Mouse (Mus musculus) MEL (cell line): ENCODE results near the gene Pank4. TPM values are rescaled to one million over a fixed set of nuclear protein-coding genes. Genes with fewer than 3 reads are reported as not detected.

Experiments
- DNase-seq: peaks from one replicate; pipeline ENCODE4 v3.0.0; 2011; ENCODE audit warnings: low read depth, low spot score
- H3K27ac ChIP-seq: 2 replicates; pipeline ENCODE4 v1.5.1; 2012; ENCODE audit warnings: low read depth, mild to moderate bottlenecking, control low read depth, low read length, moderate library complexity; ENCODE audit not compliant: control insufficient read depth
- H3K27me3 ChIP-seq, 2 experiments: fragments of 150-350 bp in 1 of 2; sonication (generic) in 1 of 2; 2 replicates each; pipeline ENCODE4 v1.6.1; 2012; ENCODE audit warnings: low read length in 2 of 2, mild to moderate bottlenecking in 2 of 2, improper control_type of control experiment in 1 of 2, moderate library complexity in 1 of 2; ENCODE audit not compliant: insufficient read depth in 2 of 2, control insufficient read depth in 1 of 2
- H3K36me3 ChIP-seq, 2 experiments: 2 replicates each; pipeline ENCODE4 v1.6.1; 2012 to 2014; ENCODE audit warnings: low read length in 2 of 2, improper control_type of control experiment in 1 of 2, inconsistent platforms in 1 of 2, mild to moderate bottlenecking in 1 of 2; ENCODE audit not compliant: insufficient read depth in 2 of 2, control insufficient read depth in 1 of 2
- H3K4me1 ChIP-seq, 2 experiments: fragments of 150-350 bp in 1 of 2; sonication (generic) in 1 of 2; 2 replicates each; pipeline ENCODE4 v1.6.1; 2012; ENCODE audit warnings: low read length in 2 of 2, improper control_type of control experiment in 1 of 2, mild to moderate bottlenecking in 1 of 2; ENCODE audit not compliant: insufficient read depth in 2 of 2, control insufficient read depth in 1 of 2
- H3K4me3 ChIP-seq, 2 experiments: fragments of 150-350 bp in 1 of 2; sonication (generic) in 1 of 2; 2 replicates each; pipeline ENCODE4 v1.5.1; 2012; ENCODE audit warnings: low read depth in 2 of 2, low read length in 2 of 2, mild to moderate bottlenecking in 2 of 2, moderate library complexity in 2 of 2, control low read depth in 1 of 2, improper control_type of control experiment in 1 of 2; ENCODE audit not compliant: control insufficient read depth in 1 of 2, insufficient read depth in 1 of 2
- H3K79me2 ChIP-seq: 2 replicates; pipeline ENCODE4 v1.6.1; 2012; ENCODE audit warnings: mild to moderate bottlenecking, low read length, moderate library complexity; ENCODE audit not compliant: control insufficient read depth, poor library complexity, insufficient read depth
- H3K9ac ChIP-seq: 2 replicates; pipeline ENCODE4 v1.6.1; 2012; ENCODE audit warnings: low read depth, mild to moderate bottlenecking, control low read depth, low read length, moderate library complexity; ENCODE audit not compliant: control insufficient read depth, poor library complexity, severe bottlenecking
- H3K9me3 ChIP-seq: fragments of 150-350 bp; sonication (generic); replicated peaks from 2 replicates; pipeline ENCODE4 v1.6.1; 2012; ENCODE audit warnings: mild to moderate bottlenecking, low read length, improper control_type of control experiment, moderate library complexity; ENCODE audit not compliant: insufficient read depth
- BHLHE40 ChIP-seq: IDR thresholded peaks from 2 replicates; pipeline ENCODE4 v1.6.1; 2012; ENCODE audit warnings: low read depth, mild to moderate bottlenecking, inconsistent platforms, low read length, improper control_type of control experiment, borderline replicate concordance
- CHD2 ChIP-seq: IDR thresholded peaks from 2 replicates; pipeline ENCODE4 v1.6.1; 2011; ENCODE audit warnings: low read length, improper control_type of control experiment
- CTCF ChIP-seq, 3 experiments: IDR thresholded peaks in 2 of 3; conservative IDR thresholded peaks in 1 of 3; 2 replicates each; pipeline ENCODE4 v1.5.1; 2011 to 2012; ENCODE audit warnings: low read length in 3 of 3, low read depth in 2 of 3, mild to moderate bottlenecking in 2 of 3, improper control_type of control experiment in 1 of 3, inconsistent platforms in 1 of 3, mixed read lengths in 1 of 3, moderate library complexity in 1 of 3; ENCODE audit not compliant: control insufficient read depth in 1 of 3, insufficient read depth in 1 of 3, poor library complexity in 1 of 3, severe bottlenecking in 1 of 3
- E2F4 ChIP-seq: IDR thresholded peaks from 2 replicates; pipeline ENCODE4 v1.6.1; 2011; ENCODE audit warnings: low read depth, low read length, improper control_type of control experiment, borderline replicate concordance
- ELF1 ChIP-seq: IDR thresholded peaks from 2 replicates; pipeline ENCODE4 v1.6.1; 2014; ENCODE audit warnings: low read depth, mild to moderate bottlenecking, inconsistent platforms, low read length, improper control_type of control experiment, moderate library complexity
- EP300 ChIP-seq, 2 experiments: IDR thresholded peaks; 2 replicates each; pipeline ENCODE4 v1.6.1; 2011; ENCODE audit warnings: improper control_type of control experiment in 2 of 2, low read length in 2 of 2, low read depth in 1 of 2, mild to moderate bottlenecking in 1 of 2
- GABPA ChIP-seq: IDR thresholded peaks from 2 replicates; pipeline ENCODE4 v1.6.1; 2012; ENCODE audit warnings: low read depth, mild to moderate bottlenecking, inconsistent platforms, low read length, improper control_type of control experiment, moderate library complexity
- GATA1 ChIP-seq: IDR thresholded peaks from 2 replicates; pipeline ENCODE4 v1.6.1; 2011; ENCODE audit warnings: low read depth, low read length, improper control_type of control experiment
- HCFC1 ChIP-seq: IDR thresholded peaks from 2 replicates; pipeline ENCODE4 v1.6.1; 2012; ENCODE audit warnings: low read depth, mild to moderate bottlenecking, inconsistent platforms, low read length, improper control_type of control experiment, moderate library complexity
- KAT2A ChIP-seq: conservative IDR thresholded peaks from 2 replicates; pipeline ENCODE4 v1.6.1; 2012; ENCODE audit warnings: low read depth, low read length, improper control_type of control experiment, inconsistent platforms
- MAX ChIP-seq: IDR thresholded peaks from 2 replicates; pipeline ENCODE4 v1.6.1; 2011; ENCODE audit warnings: low read length, improper control_type of control experiment
- MXI1 ChIP-seq: IDR thresholded peaks from 2 replicates; pipeline ENCODE4 v1.6.1; 2011; ENCODE audit warnings: mild to moderate bottlenecking, low read depth, low read length, improper control_type of control experiment
- MYB ChIP-seq: IDR thresholded peaks from 2 replicates; pipeline ENCODE4 v1.6.1; 2011; ENCODE audit warnings: mild to moderate bottlenecking, low read depth, low read length, improper control_type of control experiment
- NELFE ChIP-seq: IDR thresholded peaks from 2 replicates; pipeline ENCODE4 v1.6.1; 2011; ENCODE audit warnings: low read depth, low read length, improper control_type of control experiment
- NRF1 ChIP-seq: IDR thresholded peaks from 2 replicates; pipeline ENCODE4 v1.6.1; 2014; ENCODE audit warnings: low read depth, mild to moderate bottlenecking, inconsistent platforms, low read length, improper control_type of control experiment, moderate library complexity; ENCODE audit not compliant: poor library complexity, insufficient read depth, severe bottlenecking
- POLR2A ChIP-seq, 2 experiments: IDR thresholded peaks; 2 replicates each; pipeline ENCODE4 v1.6.1; 2011 to 2012; ENCODE audit warnings: low read length in 2 of 2, mild to moderate bottlenecking in 2 of 2, control low read depth in 1 of 2, improper control_type of control experiment in 1 of 2, low read depth in 1 of 2, moderate library complexity in 1 of 2; ENCODE audit not compliant: control insufficient read depth in 1 of 2, insufficient read depth in 1 of 2, poor library complexity in 1 of 2
- POLR2AphosphoS2 ChIP-seq: IDR thresholded peaks from 2 replicates; pipeline ENCODE4 v1.6.1; 2011; ENCODE audit warnings: low read length, improper control_type of control experiment
- RAD21 ChIP-seq: IDR thresholded peaks from 2 replicates; pipeline ENCODE4 v1.6.1; 2011; ENCODE audit warnings: mild to moderate bottlenecking, low read depth, low read length, improper control_type of control experiment
- RCOR1 ChIP-seq: IDR thresholded peaks from 2 replicates; pipeline ENCODE4 v1.6.1; 2012; ENCODE audit warnings: low read depth, mild to moderate bottlenecking, inconsistent platforms, low read length, improper control_type of control experiment
- SIN3A ChIP-seq: IDR thresholded peaks from 2 replicates; pipeline ENCODE4 v1.6.1; 2012; ENCODE audit warnings: low read length, improper control_type of control experiment, inconsistent platforms
- SMC3 ChIP-seq: IDR thresholded peaks from 2 replicates; pipeline ENCODE4 v1.6.1; 2011; ENCODE audit warnings: low read depth, low read length, improper control_type of control experiment
- TAL1 ChIP-seq: IDR thresholded peaks from 2 replicates; pipeline ENCODE4 v1.6.1; 2012; ENCODE audit warnings: mild to moderate bottlenecking, inconsistent platforms, low read length, moderate library complexity, mixed read lengths
- TBP ChIP-seq: IDR thresholded peaks from 2 replicates; pipeline ENCODE4 v1.8.0; 2011; ENCODE audit warnings: low read depth, low read length, improper control_type of control experiment
- TCF12 ChIP-seq: IDR thresholded peaks from 2 replicates; pipeline ENCODE4 v1.6.1; 2014; ENCODE audit warnings: low read depth, mild to moderate bottlenecking, inconsistent platforms, low read length, improper control_type of control experiment, moderate library complexity
- UBTF ChIP-seq: IDR thresholded peaks from 2 replicates; pipeline ENCODE4 v1.6.1; 2012; ENCODE audit warnings: low read depth, mild to moderate bottlenecking, inconsistent platforms, low read length, improper control_type of control experiment, moderate library complexity, borderline replicate concordance; ENCODE audit not compliant: insufficient read depth
- ZC3H11A ChIP-seq: IDR thresholded peaks from 2 replicates; pipeline ENCODE4 v1.6.1; 2012; ENCODE audit warnings: low read depth, mild to moderate bottlenecking, inconsistent platforms, low read length, improper control_type of control experiment
- polyA plus RNA-seq, 2 experiments: library from polyadenylated mRNA; stranded (reverse) in 1 of 2; unstranded in 1 of 2; fragments of >175 nt in 1 of 2; fragments of >200 nt in 1 of 2; gene quantifications; 2 replicates each; pipeline versions ENCODE4 v1.2.1 to v1.2.4; 2012; ENCODE audit warnings: low replicate concordance in 2 of 2, low read depth in 1 of 2; ENCODE audit not compliant: insufficient read length in 2 of 2, insufficient read depth in 1 of 2, missing spikeins in 1 of 2
- total RNA-seq: library from RNA; depleted of rRNA; stranded (reverse); fragments of 300-350 nt; gene quantifications from 2 replicates; pipeline ENCODE4 v1.2.3, GENCODE M21; 2012

Gene Pank4
- total and polyA plus RNA-seq, 3 experiments = 38.4 to 55.5 TPM; not detected in 1

DNA sequence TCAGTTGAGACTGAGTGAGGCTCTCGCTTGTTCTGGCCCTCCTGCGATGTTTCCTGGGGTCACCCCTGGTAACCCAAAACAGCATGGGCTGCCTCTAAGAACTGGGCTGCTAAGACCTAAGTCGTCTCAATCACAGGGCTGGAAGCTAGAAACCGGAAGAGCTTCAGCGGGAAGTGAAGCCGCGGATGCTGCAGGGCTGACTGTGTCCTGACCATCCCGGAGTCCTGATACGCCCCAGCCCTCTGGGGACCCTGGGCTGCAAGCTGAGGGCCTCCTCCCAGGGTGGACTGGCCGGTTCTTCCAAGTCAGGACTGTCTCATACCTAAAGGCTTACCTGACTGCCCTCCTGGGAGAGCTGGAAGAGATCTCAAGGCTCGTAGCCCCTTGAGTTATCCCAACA, 52.9 kb downstream of the Pank4 start:
- H3K9ac ChIP-seq = no peak overlapping the region
- no peak overlapping the region for H3K27ac ChIP-seq
- no peak for DNase-seq
- 0 out of 4 replicates have a peak, but pooled peaks cover 0 to 1% of the 10 kb centered on the region in 2 experiments for H3K27me3 ChIP-seq
- H3K4me3 ChIP-seq = no peak overlapping the region
- H3K79me2 ChIP-seq = no peaks in the 10 kb centered on the region
- no peak for TF ChIP-seq TBP
- no peak for TF ChIP-seq MAX
- no peak for TF ChIP-seq RCOR1
- TF ChIP-seq SIN3A = no peak
- TF ChIP-seq ZC3H11A = no peak
- TF ChIP-seq HCFC1 = no peak
- no peak for TF ChIP-seq CTCF (IDR thresholded peaks at IDR 0.05 in 2 of 3, conservative IDR thresholded peaks at IDR 0.05 in 1 of 3; ENCODE audit: control insufficient read depth in 1 of 3, insufficient read depth in 1 of 3, low read depth in 2 of 3, low read length in 3 of 3, poor library complexity in 1 of 3, severe bottlenecking in 1 of 3)
- no peak for TF ChIP-seq ELF1
- no peak for TF ChIP-seq NELFE
- no peak for TF ChIP-seq EP300 (IDR thresholded peaks at IDR 0.05; ENCODE audit: low read depth in 1 of 2, low read length in 2 of 2)
- no peak for TF ChIP-seq TCF12
- no peak for TF ChIP-seq BHLHE40
- TF ChIP-seq GABPA = no peak
- no peak for TF ChIP-seq GATA1
- TF ChIP-seq MYB = no peak
- no peak for TF ChIP-seq NRF1
- no peak for TF ChIP-seq E2F4
- TF ChIP-seq UBTF = no peak
- TF ChIP-seq POLR2AphosphoS2 = no peak
- no peak for TF ChIP-seq RAD21
- H3K36me3 ChIP-seq = no peaks in the 10 kb centered on the region
- H3K4me1 ChIP-seq = no peaks in the 10 kb centered on the region
- no peaks in the 10 kb centered on the region for H3K9me3 ChIP-seq

DNA sequence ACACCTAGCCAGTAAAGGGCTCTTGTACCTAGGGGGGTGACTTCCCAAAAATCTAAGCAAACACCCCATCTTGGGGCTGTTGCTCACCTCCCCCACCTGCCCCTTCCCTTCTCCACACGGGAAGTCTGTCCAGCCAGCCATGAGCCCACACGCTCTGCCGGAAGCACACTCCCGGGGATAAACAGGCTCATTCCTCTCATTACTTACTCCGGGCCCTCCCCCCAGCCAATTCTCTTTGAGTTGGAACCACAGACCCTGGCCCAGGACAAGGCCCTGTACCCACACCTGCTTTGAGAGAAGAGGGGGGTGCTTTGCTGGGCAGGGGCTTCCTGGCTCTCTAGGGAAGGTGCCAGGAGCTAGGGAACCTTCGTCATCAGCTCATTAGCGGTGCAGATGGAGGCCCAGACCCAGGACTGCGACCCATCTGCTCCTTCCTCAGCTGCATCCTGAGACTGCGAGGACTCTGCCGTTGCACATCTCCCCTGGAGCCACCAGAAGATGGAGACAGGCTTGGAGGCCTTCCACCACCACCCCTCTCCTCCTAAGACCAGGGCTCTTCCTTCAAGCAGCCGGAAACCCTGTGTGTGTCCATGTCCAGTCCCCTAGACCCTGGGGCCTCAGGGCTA, 53.4 kb downstream of the Pank4 start:
- Histone ChIP-seq H3K36me3 (no peaks in the 10 kb centered on the region), H3K9ac (no peak overlapping the region), H3K9me3 (no peaks in the 10 kb centered on the region), H3K27me3 (0 out of 4 replicates have a peak, but pooled peaks cover 0 to 1% of the 10 kb centered on the region in 2 experiments), H3K79me2 (no peaks in the 10 kb centered on the region), H3K4me1 (no peaks in the 10 kb centered on the region), H3K4me3 (no peak overlapping the region), H3K27ac (no peak overlapping the region)
- TF ChIP-seq KAT2A = no peak
- no peak for TF ChIP-seq SMC3
- no peak for TF ChIP-seq MYB
- TF ChIP-seq MXI1 = no peak
- TF ChIP-seq GABPA = no peak
- no peak for TF ChIP-seq BHLHE40
- TF ChIP-seq POLR2A (IDR thresholded peaks at IDR 0.05; ENCODE audit: control insufficient read depth in 1 of 2, insufficient read depth in 1 of 2, low read depth in 1 of 2, low read length in 2 of 2, poor library complexity in 1 of 2) = no peak
- no peak for TF ChIP-seq TAL1
- no peak for TF ChIP-seq CHD2
- DNase-seq = no peak
